Mouse (Mus musculus) lung, adult 2 months (tissue): Measurements from ENCODE around the gene Tdrd9. TPM values are rescaled to one million over a fixed set of nuclear protein-coding genes. Genes with fewer than 3 reads are reported as not detected.

Source experiments
- DNase-seq: peaks from one replicate; pipeline ENCODE4 v3.0.0; 2022
- H3K4me1 ChIP-seq: fragments of 200-500 bp; 2 replicates; pipeline ENCODE4 v1.6.1; 2011; ENCODE audit warnings: low read length; ENCODE audit not compliant: control insufficient read depth, insufficient read depth
- H3K4me3 ChIP-seq: fragments of 200-500 bp; replicated peaks from 2 replicates; pipeline ENCODE3; 2011; ENCODE audit warnings: low read depth, mild to moderate bottlenecking, control low read depth, low read length; ENCODE audit errors: extremely low read depth
- CTCF ChIP-seq: fragments of 200-500 bp; IDR thresholded peaks from 2 replicates; pipeline ENCODE4 v1.5.1; 2011; ENCODE audit warnings: mild to moderate bottlenecking, low read length, control low read depth; ENCODE audit not compliant: insufficient read depth
- POLR2A ChIP-seq: fragments of 200-500 bp; IDR thresholded peaks from 2 replicates; pipeline ENCODE4 v1.6.1; 2011; ENCODE audit warnings: low read depth, mild to moderate bottlenecking, control low read depth, low read length, borderline replicate concordance; ENCODE audit errors: extremely low read depth
- WGBS: fragments of 180-500 bp; shearing (Covaris S2); methylation state at CpG from one replicate; pipeline ENCODE4 v1.1.7; 2018; 5-methylcytosine and 5-hydroxymethylcytosine counted together
- polyA plus RNA-seq: library from polyadenylated mRNA; depleted of rRNA; stranded (reverse); fragments of >200 nt; gene quantifications from 2 replicates; pipeline ENCODE4 v1.2.3, GENCODE M21; 2012

The Tdrd9 gene
- polyA plus RNA-seq, 1 experiment, result 0.09 TPM

GRCm38 (mm10) chr12:112100106-112100505, 128.7 kb downstream of the Tdrd9 start:
- Histone ChIP-seq H3K4me1 (peaks cover 2% of the 10 kb centered on the region), H3K4me3 (no peak overlapping the region)
- 66% methylated on average over 4 of the region's 4 CpGs for WGBS
- TF ChIP-seq CTCF, result no peak
- no peak for TF ChIP-seq POLR2A
- no peak for DNase-seq

- peaks cover 1% of the 10 kb centered on the region; the same call in 1 of the 2 replicates for H3K4me1 ChIP-seq
- 48% methylated on average over 4 of the region's 4 CpGs for WGBS
- no peak for DNase-seq
- TF ChIP-seq POLR2A, result no peak
- TF ChIP-seq CTCF, result 0 out of 2 replicates have a peak, but pooled peaks have one; percentile 2
- no peak overlapping the region for H3K4me3 ChIP-seq
Observed at GRCm38 (mm10) chr12:112101045-112101444, 129.7 kb downstream of the Tdrd9 start.

- Histone ChIP-seq H3K4me3 (no peak overlapping the region), H3K4me1 (no peaks in the 10 kb centered on the region)
- DNase-seq, result no peak
- TF ChIP-seq CTCF (no peak), POLR2A (no peak)
- WGBS, result 82% methylated on average over 5 of the region's 5 CpGs
Observed at GRCm38 (mm10) chr12:112103179-112103578, 131.8 kb downstream of the Tdrd9 start.

GRCm38 (mm10) chr12:112104890-112105289, 133.5 kb downstream of the Tdrd9 start:
- 86% methylated on average over 11 of the region's 11 CpGs for WGBS
- no peak for TF ChIP-seq POLR2A
- no peak for TF ChIP-seq CTCF
- H3K4me1 ChIP-seq, result no peaks in the 10 kb centered on the region
- no peak for DNase-seq
- H3K4me3 ChIP-seq, result no peak overlapping the region

GRCm38 (mm10) chr12:112106541-112106971, 135.2 kb downstream of the Tdrd9 start, which contains the start of gene Aspg:
Gene Aspg (plus strand): TSS chr12:112106679.
- no peak for TF ChIP-seq POLR2A
- TF ChIP-seq CTCF, result no peak
- 3% methylated on average over 14 of the region's 14 CpGs for WGBS
- no peaks in the 10 kb centered on the region for H3K4me1 ChIP-seq
- no peak within 1 kb of the TSS for H3K4me3 ChIP-seq
- DNase-seq, result no peak

- no peak for DNase-seq
- 82% methylated on average over 8 of the region's 8 CpGs for WGBS
- no peaks in the 10 kb centered on the region for H3K4me1 ChIP-seq
- H3K4me3 ChIP-seq, result no peak overlapping the region
- no peak for TF ChIP-seq POLR2A
- no peak for TF ChIP-seq CTCF
Observed at GRCm38 (mm10) chr12:112107685-112108084, 136.3 kb downstream of the Tdrd9 start.

GRCm38 (mm10) chr12:112108696-112109445, 137.5 kb downstream of the Tdrd9 start:
- DNase-seq, result no peak
- TF ChIP-seq POLR2A (no peak), CTCF (no peak)
- WGBS, result 78% methylated on average over 11 of the region's 11 CpGs

GRCm38 (mm10) chr12:112109701-112110100, 138.3 kb downstream of the Tdrd9 start:
- TF ChIP-seq POLR2A, result no peak
- no peak for TF ChIP-seq CTCF
- WGBS, result 73% methylated on average over 9 of the region's 9 CpGs
- no peak overlapping the region for H3K4me3 ChIP-seq
- no peak for DNase-seq
- H3K4me1 ChIP-seq, result no peaks in the 10 kb centered on the region

More at GRCm38 (mm10) chr12:112108696-112109445, 137.5 kb downstream of the Tdrd9 start:
- Histone ChIP-seq H3K4me1 (no peaks in the 10 kb centered on the region), H3K4me3 (no peak overlapping the region)

- no peak for DNase-seq
- H3K4me1 ChIP-seq, result no peaks in the 10 kb centered on the region
- 79% methylated on average over 5 of the region's 5 CpGs for WGBS
- H3K4me3 ChIP-seq, result no peak overlapping the region
- TF ChIP-seq POLR2A (no peak), CTCF (no peak)
Observed at GRCm38 (mm10) chr12:112111323-112111722, 140.0 kb downstream of the Tdrd9 start.

GRCm38 (mm10) chr12:112112235-112112634, 140.9 kb downstream of the Tdrd9 start:
- WGBS, result 90% methylated on average over 6 of the region's 6 CpGs
- no peak for TF ChIP-seq POLR2A
- no peak for TF ChIP-seq CTCF

More at GRCm38 (mm10) chr12:112112235-112112634, 140.9 kb downstream of the Tdrd9 start:
- H3K4me1 ChIP-seq, result no peaks in the 10 kb centered on the region
- DNase-seq, result no peak
- no peak overlapping the region for H3K4me3 ChIP-seq
